Mouse (Mus musculus): ENCODE results near the gene Mrap2. TPM values are rescaled to one million over a fixed set of nuclear protein-coding genes. Genes with fewer than 3 reads are reported as not detected.

The Mrap2 gene
- not detected for polyA plus RNA-seq (2017; shearing (Covaris generic))

GRCm38 (mm10) chr9:87144106-87144505 is at the start of gene Mrap2:
Gene Mrap2 (plus strand): TSS chr9:87144306.

Other genes starting within 250 kb of the Mrap2 start
- not detected for gene Ripply2, start 128.8 kb upstream of the Mrap2 start, polyA plus RNA-seq (2017; shearing (Covaris generic))
- gene Cyb5r4, start 122.3 kb upstream of the Mrap2 start, polyA plus RNA-seq (2017; shearing (Covaris generic)), result 60.3 TPM
- 15.5 TPM for gene Cep162, start 111.2 kb downstream of the Mrap2 start, polyA plus RNA-seq (2017; shearing (Covaris generic))

All from inflammation-experienced regulatory T-cells, adult 16 weeks (primary cell).